Comparison of ENCODE assay signal across 9 mouse cellular contexts in genomic region chr12:59065776-59066175, GRCm38 (mm10). TPM values are rescaled to one million over a fixed set of nuclear protein-coding genes. Genes with fewer than 3 reads are reported as not detected.
DNase-seq lines count a peak whose midpoint lies in the region; ATAC-seq and TF ChIP-seq lines count a peak whose summit lies in the region.
"Had no signal": no experiment of that assay in that cellular context is flagged by ENCODE, and none has a peak within 500 bp of the region (broad histone marks: within the 10 kb centered on the region; RNA-seq: fewer than 3 reads in every experiment).

No protein-coding gene starts in this region.

- H3K27me3 ChIP-seq in heart, embryonic 16.5 days (ENCODE audit: control insufficient read depth, insufficient read depth, low read length), result peaks cover 2% of the 10 kb centered on the region; the same call in 1 of the 2 replicates
- no peaks in the 10 kb centered on the region for H3K27me3 ChIP-seq in hindbrain, postnatal 0 days (ENCODE audit: insufficient read depth, low read length)
- no peaks in the 10 kb centered on the region for H3K27me3 ChIP-seq in midbrain, embryonic 16.5 days (ENCODE audit: control insufficient read depth, insufficient read depth, low read depth, low read length)

- H3K9me3 ChIP-seq in heart, embryonic 16.5 days (replicated peaks; ENCODE audit: control insufficient read depth, low read length), result no peaks in the 10 kb centered on the region
- H3K9me3 ChIP-seq in hindbrain, postnatal 0 days (ENCODE audit: low read length), result no peaks in the 10 kb centered on the region
- no peaks in the 10 kb centered on the region for H3K9me3 ChIP-seq in midbrain, embryonic 16.5 days (replicated peaks; ENCODE audit: control insufficient read depth, low read length, poor library complexity, severe bottlenecking)

- peaks cover 23% of the 10 kb centered on the region for H3K36me3 ChIP-seq in heart, embryonic 16.5 days (ENCODE audit: control insufficient read depth, insufficient read depth)
- H3K36me3 ChIP-seq in hindbrain, postnatal 0 days (ENCODE audit: insufficient read depth, low read length), result peaks cover 13% of the 10 kb centered on the region; the same call in 1 of the 2 replicates
- H3K36me3 ChIP-seq in midbrain, embryonic 16.5 days (ENCODE audit: control insufficient read depth, insufficient read depth, low read length), result peaks cover 14% of the 10 kb centered on the region

- peak overlapping the region; percentile 79 for H3K4me2 ChIP-seq in heart, embryonic 16.5 days (ENCODE audit: low read depth, low read length)
- peak overlapping the region; percentile 68 for H3K4me2 ChIP-seq in hindbrain, postnatal 0 days (ENCODE audit: low read depth, low read length)
- peak overlapping the region; percentile 78 for H3K4me2 ChIP-seq in midbrain, embryonic 16.5 days (ENCODE audit: low read length)

- no peak for TF ChIP-seq CTCF in hindbrain, postnatal 0 days (IDR thresholded peaks at IDR 0.05; ENCODE audit: low read depth)

- H3K4me3 ChIP-seq in heart, embryonic 16.5 days (ENCODE audit: low read length), result peak overlapping the region; percentile 97
- peak overlapping the region; percentile 97 for H3K4me3 ChIP-seq in hindbrain, postnatal 0 days (ENCODE audit: low read length)
- peak overlapping the region; percentile 98 for H3K4me3 ChIP-seq in midbrain, embryonic 16.5 days (ENCODE audit: low read depth, low read length)

- DNase-seq in heart, adult 9 months (ENCODE audit: low spot score in 2 of 2), result no peak
- peak; percentile 26 for DNase-seq in c-Kit-positive CD71-positive TER-119-positive erythroid progenitor cells, embryonic 14.5 days (ENCODE audit: low spot score)
- DNase-seq in hindbrain, postnatal 0 days (ENCODE audit: low spot score), result no peak
- DNase-seq in gastrocnemius, adult 8-10 months (ENCODE audit: low spot score in 2 of 2), result no peak
- no peak for DNase-seq in kidney, adult 9 months
- DNase-seq: cerebellum, adult 18-20 months had no signal

- H3K4me1 ChIP-seq in heart, embryonic 16.5 days (ENCODE audit: control insufficient read depth, insufficient read depth, low read length), result peaks cover 3% of the 10 kb centered on the region
- no peaks in the 10 kb centered on the region for H3K4me1 ChIP-seq in hindbrain, postnatal 0 days (ENCODE audit: insufficient read depth, low read length)
- H3K4me1 ChIP-seq in midbrain, embryonic 16.5 days (ENCODE audit: control insufficient read depth, insufficient read depth, low read length), result peaks cover 11% of the 10 kb centered on the region

- H3K9ac ChIP-seq in heart, embryonic 16.5 days (ENCODE audit: low read length), result peak overlapping the region; percentile 81
- H3K9ac ChIP-seq in hindbrain, postnatal 0 days (replicated peaks; ENCODE audit: low read length), result peak overlapping the region; percentile 99
- H3K9ac ChIP-seq in midbrain, embryonic 16.5 days (ENCODE audit: low read depth, low read length), result peak overlapping the region; percentile 75

- 52% methylated on average over 3 of the region's 3 CpGs for WGBS in heart, embryonic 16.5 days
- 75% methylated on average over 3 of the region's 3 CpGs for WGBS in hindbrain, postnatal 0 days
- WGBS in midbrain, embryonic 16.5 days, result 79% methylated on average over 3 of the region's 3 CpGs

- peak overlapping the region; percentile 95 for H3K27ac ChIP-seq in heart, embryonic 16.5 days (ENCODE audit: low read length)
- peak overlapping the region; percentile 90 for H3K27ac ChIP-seq in hindbrain, postnatal 0 days
- H3K27ac ChIP-seq in midbrain, embryonic 16.5 days (ENCODE audit: low read length), result peak overlapping the region; percentile 96

- no peak for ATAC-seq in heart, embryonic 16.5 days (replicated peaks; ENCODE audit: extremely low read depth, insufficient read depth, low FRiP score)
- ATAC-seq in hindbrain, postnatal 0 days, result no peak
- ATAC-seq in midbrain, embryonic 16.5 days, result no peak
- no peak for ATAC-seq in frontal cortex, adult (ENCODE audit: low TSS enrichment)

RNA-seq across cellular contexts. Expression of gene Pnn, which starts 0.9 kb away (rescaled TPM):
- polyA plus RNA-seq in heart, embryonic 16.5 days (2015; fragmentation: Nextera tagmentation; extraction: Ambion mirVana), result 61.6 and 76.5 TPM in 2 replicates
- total RNA-seq in hindbrain, postnatal 0 days (2014; rRNA removed), result 11.9 and 13.6 TPM in 2 replicates
- 82.3 and 93.9 TPM in 2 replicates for polyA plus RNA-seq in hindbrain, postnatal 0 days (2015; fragmentation: Nextera tagmentation; extraction: Ambion mirVana)
- 85.6 and 90.5 TPM in 2 replicates for polyA plus RNA-seq in midbrain, embryonic 16.5 days (2015; fragmentation: Nextera tagmentation; extraction: Ambion mirVana)
- total RNA-seq in gastrocnemius, adult 8-10 months (2022), result 10 to 100 TPM; 12.1 to 18.3 (median 13.4) TPM

RNA-seq across cellular contexts. Expression of gene Trappc6b, which starts 4.5 kb away (rescaled TPM):
- 88.5 and 110 TPM in 2 replicates for polyA plus RNA-seq in heart, embryonic 16.5 days (2015; fragmentation: Nextera tagmentation; extraction: Ambion mirVana)
- 40.9 and 43.1 TPM in 2 replicates for total RNA-seq in hindbrain, postnatal 0 days (2014; rRNA removed)
- 168 and 171 TPM in 2 replicates for polyA plus RNA-seq in hindbrain, postnatal 0 days (2015; fragmentation: Nextera tagmentation; extraction: Ambion mirVana)
- 182 and 184 TPM in 2 replicates for polyA plus RNA-seq in midbrain, embryonic 16.5 days (2015; fragmentation: Nextera tagmentation; extraction: Ambion mirVana)
- total RNA-seq in gastrocnemius, adult 8-10 months (2022), result 10 to 100 TPM; 47.6 to 70.5 (median 62.1) TPM

RNA-seq across cellular contexts. Expression of gene Mia2, which starts 29.8 kb away (rescaled TPM):
- polyA plus RNA-seq in heart, embryonic 16.5 days (2015; fragmentation: Nextera tagmentation; extraction: Ambion mirVana), result 43.0 and 63.6 TPM in 2 replicates
- total RNA-seq in hindbrain, postnatal 0 days (2014; rRNA removed), result 24.9 and 32.7 TPM in 2 replicates
- 38.2 and 45.8 TPM in 2 replicates for polyA plus RNA-seq in hindbrain, postnatal 0 days (2015; fragmentation: Nextera tagmentation; extraction: Ambion mirVana)
- polyA plus RNA-seq in midbrain, embryonic 16.5 days (2015; fragmentation: Nextera tagmentation; extraction: Ambion mirVana), result 28.5 and 35.2 TPM in 2 replicates
- 100 to 1,000 TPM in 3 of 4 experiments, 10 to 100 TPM in 1; 92.5 to 114 (median 104) TPM for total RNA-seq in gastrocnemius, adult 8-10 months (2022)

RNA-seq across cellular contexts. Expression of gene Gemin2, which starts 52.6 kb away (rescaled TPM):
- 21.5 and 21.9 TPM in 2 replicates for polyA plus RNA-seq in heart, embryonic 16.5 days (2015; fragmentation: Nextera tagmentation; extraction: Ambion mirVana)
- 3.9 and 6.2 TPM in 2 replicates for total RNA-seq in hindbrain, postnatal 0 days (2014; rRNA removed)
- 12.0 and 13.1 TPM in 2 replicates for polyA plus RNA-seq in hindbrain, postnatal 0 days (2015; fragmentation: Nextera tagmentation; extraction: Ambion mirVana)
- 15.0 and 16.6 TPM in 2 replicates for polyA plus RNA-seq in midbrain, embryonic 16.5 days (2015; fragmentation: Nextera tagmentation; extraction: Ambion mirVana)
- total RNA-seq in gastrocnemius, adult 8-10 months (2022), result 1 to 10 TPM; 3.9 to 5.9 (median 5.4) TPM

RNA-seq across cellular contexts. Expression of gene Sec23a, which starts 54.0 kb away (rescaled TPM):
- polyA plus RNA-seq in heart, embryonic 16.5 days (2015; fragmentation: Nextera tagmentation; extraction: Ambion mirVana), result 55.5 and 63.7 TPM in 2 replicates
- total RNA-seq in hindbrain, postnatal 0 days (2014; rRNA removed), result 120 and 124 TPM in 2 replicates
- polyA plus RNA-seq in hindbrain, postnatal 0 days (2015; fragmentation: Nextera tagmentation; extraction: Ambion mirVana), result 81.7 and 86.5 TPM in 2 replicates
- polyA plus RNA-seq in midbrain, embryonic 16.5 days (2015; fragmentation: Nextera tagmentation; extraction: Ambion mirVana), result 119 and 120 TPM in 2 replicates
- 10 to 100 TPM; 64.6 to 68.1 (median 66.6) TPM for total RNA-seq in gastrocnemius, adult 8-10 months (2022)
